Mouse (Mus musculus): ENCODE data around the gene Ephb4. TPM values are rescaled to one million over a fixed set of nuclear protein-coding genes. Genes with fewer than 3 reads are reported as not detected.

Ephb4 gene
- polyA plus RNA-seq, 1 experiment, result not detected

DNA sequence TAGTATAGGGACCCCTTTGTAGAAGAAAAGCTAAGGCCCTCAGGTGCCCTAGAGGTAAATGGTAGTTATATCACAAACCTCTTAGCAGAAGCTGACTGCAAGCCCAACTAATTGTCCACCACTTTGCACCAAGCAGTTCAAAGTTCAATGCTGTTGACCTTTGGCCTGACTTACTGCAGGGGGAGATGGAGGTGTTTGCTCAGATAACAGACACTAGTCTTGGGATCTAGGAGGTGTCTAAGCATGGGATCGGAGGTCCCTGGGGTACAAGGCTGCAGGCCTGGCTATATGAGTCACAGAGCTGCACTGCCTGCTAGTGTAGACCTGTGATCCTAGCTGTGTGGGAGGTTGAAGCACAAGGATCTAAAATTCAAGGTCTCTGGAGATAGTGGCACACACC lies 31.3 kb upstream of the Ephb4 start:
- TF ChIP-seq GATA1 (IDR thresholded peaks at IDR 0.05; ENCODE audit: low read length), result no peak

DNA sequence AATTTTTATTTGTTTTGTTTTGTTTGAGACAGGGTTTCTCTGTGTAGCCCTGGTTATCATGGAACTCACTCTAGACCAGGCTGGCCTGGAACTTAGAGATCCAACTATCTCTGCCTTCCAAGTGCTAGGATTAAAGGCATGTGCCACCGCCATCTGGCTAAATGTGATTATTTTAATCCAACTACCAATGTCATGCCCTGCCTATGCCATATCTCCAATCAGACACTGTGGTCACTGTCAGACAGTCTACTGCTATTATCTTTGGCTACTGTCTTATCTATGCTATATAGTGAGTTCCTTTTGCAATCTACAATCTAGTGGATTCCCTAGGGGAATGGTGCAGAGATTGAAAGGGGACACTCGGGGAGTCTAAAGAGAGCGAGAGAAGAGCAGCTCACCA lies 28.9 kb upstream of the Ephb4 start:
- TF ChIP-seq GATA1 (IDR thresholded peaks at IDR 0.05; ENCODE audit: low read length), result peak; percentile 88

DNA sequence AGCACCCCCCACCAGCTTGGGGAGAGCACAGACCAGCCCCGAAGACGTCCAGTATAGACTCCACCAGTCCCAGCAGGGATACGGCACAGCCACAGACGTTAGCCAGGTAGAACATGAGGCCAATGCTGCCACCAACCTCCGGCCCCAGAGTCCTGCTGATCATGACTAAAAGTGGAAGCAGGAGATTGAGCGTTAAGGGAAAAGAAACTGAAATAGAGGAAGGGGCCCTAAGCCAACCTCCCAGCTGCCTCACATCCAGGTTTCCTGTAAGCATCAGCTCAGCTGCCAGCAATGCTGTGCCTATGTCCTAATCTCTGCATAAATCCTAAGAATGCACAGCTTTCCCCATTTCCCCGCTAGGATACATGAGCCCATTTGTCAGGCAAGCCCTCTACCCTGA lies 19.0 kb upstream of the Ephb4 start:
- no peak for TF ChIP-seq GATA1 (IDR thresholded peaks at IDR 0.05; ENCODE audit: low read length)

DNA sequence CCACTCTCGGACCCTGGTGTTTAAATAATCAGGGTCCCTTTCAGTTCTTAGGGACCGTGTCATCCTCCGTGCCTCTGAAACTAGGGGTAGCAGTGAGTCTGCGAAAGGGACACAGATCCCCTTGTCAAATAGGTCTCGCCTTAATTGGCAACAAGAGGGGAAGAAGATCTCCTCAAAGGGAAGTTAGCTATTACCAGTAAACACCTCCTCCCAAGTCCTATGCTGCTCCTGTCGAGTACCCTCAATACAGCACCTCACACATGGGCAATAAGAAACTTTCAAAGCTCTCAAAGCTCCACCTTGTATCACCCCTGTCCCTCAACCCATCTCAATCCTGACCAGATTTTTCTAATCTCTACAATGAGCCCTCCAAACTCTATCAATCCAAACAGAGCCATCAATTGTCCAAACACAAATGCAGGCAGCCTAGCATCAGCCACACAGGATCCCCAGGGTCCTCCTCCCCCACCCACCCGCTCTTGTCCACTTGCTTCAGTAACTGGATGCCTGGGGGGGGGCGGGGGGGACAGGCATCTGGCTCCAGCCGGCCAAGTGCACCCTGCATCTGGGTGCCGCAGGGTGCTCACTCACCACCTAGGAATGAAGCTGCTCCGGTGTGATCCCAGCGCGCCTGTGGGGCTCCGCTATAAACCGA lies 16.9 kb upstream of the Ephb4 start:
- no peak for TF ChIP-seq GATA1 (IDR thresholded peaks at IDR 0.05; ENCODE audit: low read length)

DNA sequence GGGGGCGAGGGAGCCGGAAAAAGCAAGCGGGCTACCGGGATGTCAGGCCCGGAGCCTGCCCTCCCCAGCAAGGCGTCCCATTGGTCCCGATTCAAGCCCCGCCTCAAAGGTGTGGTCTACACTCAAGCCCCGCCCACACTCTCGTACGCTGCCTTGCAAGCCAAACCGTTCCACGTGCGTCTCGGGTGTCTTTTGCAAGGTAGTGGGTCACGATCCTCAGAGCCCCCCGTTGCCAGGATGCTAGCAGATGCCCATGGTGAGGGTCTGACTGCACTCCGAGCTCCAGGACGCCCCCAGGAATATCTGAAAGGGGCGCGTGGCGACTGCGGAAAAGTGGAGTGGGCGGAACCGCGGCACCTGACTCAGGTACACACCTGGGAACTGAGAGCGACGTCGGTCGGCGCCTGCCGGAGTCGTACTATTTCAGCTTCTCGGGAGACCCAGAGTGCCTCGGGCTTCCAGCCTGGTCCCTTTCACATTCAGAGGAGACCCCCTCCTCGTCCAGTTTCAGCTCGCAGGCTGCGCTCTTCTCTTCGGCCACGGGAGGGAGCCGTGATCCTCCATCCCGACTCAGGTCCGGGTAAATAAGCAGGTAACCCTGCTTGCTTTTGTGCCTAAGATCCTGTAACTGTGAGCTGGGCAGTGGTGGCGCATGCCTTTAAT lies 16.3 kb upstream of the Ephb4 start, which contains the start of gene Slc12a9:
TSS of gene Slc12a9 (minus strand) at position 86 of the 663 bp plus-strand sequence.
- no peak for TF ChIP-seq GATA1 (IDR thresholded peaks at IDR 0.05; ENCODE audit: low read length)

DNA sequence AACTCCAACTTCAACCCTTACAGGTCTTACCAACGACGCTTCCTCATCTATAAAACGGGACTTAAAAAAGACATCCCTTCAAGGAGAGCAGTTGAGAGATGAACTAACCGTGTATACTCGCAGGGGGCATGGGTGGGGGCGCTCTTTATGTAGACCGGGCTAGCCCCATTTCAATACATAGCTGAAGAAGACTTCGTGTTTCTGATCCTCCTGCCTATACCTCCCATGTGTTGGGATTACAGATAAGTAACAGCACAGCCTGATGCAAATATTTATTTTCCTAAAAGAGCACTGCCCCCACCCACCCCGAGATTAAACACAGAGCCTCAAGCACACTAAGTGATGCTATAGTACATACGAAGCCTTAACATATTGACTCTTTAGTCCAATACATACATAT lies 15.6 kb upstream of the Ephb4 start:
- no peak for TF ChIP-seq GATA1 (IDR thresholded peaks at IDR 0.05; ENCODE audit: low read length)

DNA sequence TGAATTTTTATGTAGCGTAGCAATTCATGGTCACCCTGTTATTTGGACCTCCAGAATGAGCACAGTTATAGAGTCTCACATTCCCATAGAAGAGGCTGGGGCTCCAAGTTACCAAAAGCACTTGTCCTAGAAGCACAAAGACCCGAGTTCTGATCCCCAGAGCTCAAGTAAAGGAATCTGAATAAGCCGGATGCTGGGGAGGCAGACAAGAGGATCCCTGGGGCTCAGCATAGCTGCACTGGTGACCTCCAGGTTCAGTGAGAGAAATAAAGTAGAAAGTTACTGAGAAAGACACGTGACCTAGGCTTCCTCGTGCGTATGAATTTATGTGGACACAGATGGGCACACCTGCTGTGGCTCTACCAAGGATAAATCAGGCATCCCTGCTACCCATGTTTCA lies 14.8 kb upstream of the Ephb4 start:
- no peak for TF ChIP-seq GATA1 (IDR thresholded peaks at IDR 0.05; ENCODE audit: low read length)

DNA sequence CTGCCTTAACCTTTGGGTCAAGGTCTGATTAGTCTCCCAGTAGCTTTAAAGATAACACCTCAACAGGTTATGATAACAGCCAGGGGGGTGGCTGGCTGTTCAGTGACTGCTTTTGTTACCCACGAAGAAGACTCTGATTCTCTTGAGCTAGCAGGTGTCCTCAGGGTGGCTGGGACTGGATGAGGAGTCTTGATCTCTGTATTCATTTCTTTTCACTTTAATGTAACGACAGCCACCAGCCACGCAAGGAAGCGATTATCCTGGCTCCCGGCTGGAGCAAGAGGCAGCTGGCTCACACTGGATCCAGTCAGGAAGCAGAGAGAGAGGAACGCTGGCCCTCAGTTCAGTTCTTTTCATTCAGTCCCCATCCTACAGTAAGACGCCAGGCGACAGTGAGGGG lies 12.7 kb upstream of the Ephb4 start:
- TF ChIP-seq GATA1 (IDR thresholded peaks at IDR 0.05; ENCODE audit: low read length), result no peak

DNA sequence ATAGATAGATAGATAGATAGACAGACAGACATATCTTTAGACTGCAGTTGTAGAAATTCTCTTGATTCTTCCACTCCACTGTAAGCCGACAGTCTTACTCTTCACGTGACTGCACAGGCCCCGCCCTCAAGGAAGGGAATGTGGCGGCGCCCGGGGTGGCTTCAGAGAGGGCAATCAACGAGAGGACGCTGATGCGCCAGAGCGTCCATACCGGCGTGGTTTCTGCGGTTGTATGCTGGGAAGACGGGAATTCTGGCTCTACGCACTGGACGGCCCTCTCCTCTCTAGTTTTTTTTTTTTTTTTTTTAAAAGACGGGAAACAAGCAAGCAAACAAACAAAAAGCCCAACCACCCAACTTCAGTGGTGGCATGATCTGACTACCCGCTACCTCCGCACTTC lies 11.7 kb upstream of the Ephb4 start:
- TF ChIP-seq GATA1 (IDR thresholded peaks at IDR 0.05; ENCODE audit: low read length), result no peak

DNA sequence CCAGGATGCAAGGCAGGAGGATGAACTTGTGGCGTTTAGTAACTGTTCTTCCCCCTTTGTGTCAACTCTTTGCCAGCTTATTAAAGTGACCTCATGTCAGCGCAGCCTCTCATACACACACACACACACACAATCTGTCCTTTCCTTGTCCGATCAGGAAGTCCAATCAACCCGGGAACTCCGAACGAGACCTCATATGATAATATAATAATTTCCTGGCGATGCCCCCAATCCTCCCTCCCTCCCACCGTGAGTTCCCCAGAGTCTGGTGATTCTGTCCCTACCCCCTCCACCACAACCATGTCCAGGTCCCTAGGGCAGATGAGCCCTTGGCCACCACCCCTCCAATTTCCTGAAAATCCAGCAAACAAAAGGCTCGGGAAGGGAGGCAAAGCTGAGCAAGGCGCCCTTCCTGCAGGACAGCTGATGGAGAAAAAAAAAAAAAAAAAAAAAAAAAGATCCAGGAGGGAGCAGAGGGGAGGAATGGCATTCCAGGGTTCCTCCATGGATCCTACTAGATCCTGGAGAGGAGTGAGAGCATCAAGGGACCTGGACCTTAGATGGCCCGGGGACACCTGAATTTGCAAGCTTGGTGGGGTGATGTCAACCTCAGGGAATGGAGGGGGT lies 11.1 kb upstream of the Ephb4 start:
- TF ChIP-seq GATA1 (IDR thresholded peaks at IDR 0.05; ENCODE audit: low read length), result no peak

DNA sequence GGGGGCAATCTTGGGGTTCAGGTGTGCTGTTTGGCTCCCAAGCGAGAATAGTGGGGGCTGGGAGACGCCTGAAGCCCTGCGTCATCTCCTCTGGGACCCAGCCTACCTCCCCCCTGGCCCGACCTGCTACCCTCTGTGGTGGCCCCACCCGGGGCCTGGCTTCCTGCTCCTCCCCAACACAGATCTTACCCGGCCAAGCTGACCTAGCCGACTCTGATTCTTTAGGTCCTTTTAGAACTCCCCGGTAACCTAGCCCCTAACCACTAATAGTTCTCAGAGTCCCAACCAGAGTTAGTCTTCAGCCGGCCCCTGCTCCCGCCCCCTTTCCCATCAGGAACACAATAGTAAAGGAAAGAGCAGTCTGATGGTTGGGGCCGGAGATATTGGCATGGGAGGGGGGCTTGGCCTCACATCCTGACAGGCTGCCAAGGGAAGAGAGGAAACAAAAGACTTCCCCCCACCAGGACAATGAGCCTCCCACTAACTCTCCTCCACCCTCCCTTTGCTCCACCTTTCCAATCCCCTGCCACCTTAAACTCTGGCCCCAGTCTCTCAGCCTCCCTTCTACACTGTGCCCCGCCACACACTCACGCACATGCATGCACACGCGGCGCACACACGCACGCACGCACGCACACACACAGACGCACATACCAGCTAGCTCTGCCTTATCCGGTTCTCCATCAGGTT lies 10.5 kb upstream of the Ephb4 start:
- no peak for TF ChIP-seq GATA1 (IDR thresholded peaks at IDR 0.05; ENCODE audit: low read length)

DNA sequence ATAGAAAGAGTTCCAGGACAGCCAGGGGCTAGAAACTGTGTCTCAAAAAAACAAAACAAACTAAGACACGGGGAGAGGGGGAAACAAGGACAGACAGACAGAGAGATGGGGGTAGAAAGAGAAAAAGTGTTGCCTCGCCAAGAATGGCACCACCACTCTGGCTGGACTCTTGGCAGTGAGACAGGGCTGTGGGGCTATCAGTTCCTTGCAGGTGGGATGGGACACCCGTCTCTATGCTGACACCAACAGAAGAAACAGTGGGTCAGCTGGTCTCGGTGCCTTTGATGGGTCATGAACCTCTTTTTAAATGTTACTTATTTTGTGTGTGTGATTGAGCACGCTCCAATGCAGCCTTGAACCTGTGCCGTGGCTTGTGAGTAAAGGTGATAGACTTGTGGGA lies 9.7 kb upstream of the Ephb4 start:
- TF ChIP-seq GATA1 (IDR thresholded peaks at IDR 0.05; ENCODE audit: low read length), result no peak

DNA sequence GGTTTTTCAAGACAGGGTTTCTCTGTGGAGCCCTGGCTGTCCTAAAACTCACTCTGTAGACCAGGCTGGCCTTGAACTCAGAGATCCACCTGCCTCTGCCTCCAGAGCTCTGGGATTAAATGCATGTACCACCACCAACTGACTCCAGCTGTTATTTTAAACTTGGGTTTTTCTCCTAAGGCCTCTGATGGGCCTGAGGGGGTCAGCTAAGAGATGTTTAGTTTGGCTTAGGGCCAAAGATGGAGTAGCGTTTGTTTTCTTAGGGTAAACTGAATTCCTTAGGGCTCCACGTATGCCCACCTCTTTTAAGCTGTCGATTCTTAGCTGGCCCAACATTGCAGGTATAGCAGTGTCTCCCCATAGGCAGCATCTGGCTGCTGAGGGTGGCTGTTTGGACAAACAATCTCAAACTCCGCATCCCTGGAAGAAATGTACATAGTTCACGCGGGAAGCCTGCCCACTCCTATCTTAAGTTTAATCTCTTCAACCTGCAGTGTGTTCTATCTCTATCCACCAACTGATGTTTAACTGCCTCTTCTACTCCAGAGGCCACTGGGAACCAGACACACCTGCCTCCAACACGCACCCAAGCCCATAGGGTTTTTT lies 7.4 kb upstream of the Ephb4 start:
- no peak for TF ChIP-seq GATA1 (IDR thresholded peaks at IDR 0.05; ENCODE audit: low read length)

DNA sequence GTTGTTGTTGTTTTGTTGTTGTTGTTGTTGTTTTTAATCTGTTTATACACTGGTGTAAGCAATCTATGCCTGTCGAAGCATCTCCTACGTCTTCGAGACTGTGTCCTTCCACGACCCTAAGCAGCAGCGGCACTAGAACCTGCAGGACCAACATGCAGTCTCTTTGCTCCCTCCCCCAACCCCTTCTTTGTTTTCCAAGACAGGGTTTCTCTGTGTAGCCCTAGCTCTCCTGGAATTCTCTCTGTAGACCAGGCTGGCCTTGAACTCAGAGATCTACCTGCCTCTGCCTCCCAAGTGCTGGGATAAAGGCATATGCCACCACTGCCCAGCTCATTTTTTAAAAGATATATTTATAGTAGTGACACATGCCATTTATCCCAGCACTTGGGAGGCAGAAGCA lies 6.5 kb upstream of the Ephb4 start:
- no peak for TF ChIP-seq GATA1 (IDR thresholded peaks at IDR 0.05; ENCODE audit: low read length)

DNA sequence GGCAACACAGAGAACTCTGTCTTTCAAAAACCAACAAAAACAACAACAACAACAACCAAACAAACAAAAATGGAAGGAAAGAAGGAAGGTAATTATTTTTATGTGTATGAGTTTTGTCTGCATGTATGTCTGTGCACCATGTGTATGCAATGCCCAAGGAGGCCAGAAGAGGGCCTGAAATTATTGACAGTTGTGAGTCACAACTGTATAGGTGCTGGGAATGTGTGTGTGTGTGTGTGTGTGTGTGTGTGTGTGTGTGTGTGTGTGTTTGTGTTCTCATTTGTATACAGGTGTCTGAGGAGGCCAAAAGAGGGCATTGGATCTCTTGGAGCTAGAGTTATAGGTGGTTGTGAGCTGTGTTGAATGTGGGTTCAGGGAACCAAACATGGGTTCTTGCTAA lies 6.0 kb upstream of the Ephb4 start:
- TF ChIP-seq GATA1 (IDR thresholded peaks at IDR 0.05; ENCODE audit: low read length), result no peak

DNA sequence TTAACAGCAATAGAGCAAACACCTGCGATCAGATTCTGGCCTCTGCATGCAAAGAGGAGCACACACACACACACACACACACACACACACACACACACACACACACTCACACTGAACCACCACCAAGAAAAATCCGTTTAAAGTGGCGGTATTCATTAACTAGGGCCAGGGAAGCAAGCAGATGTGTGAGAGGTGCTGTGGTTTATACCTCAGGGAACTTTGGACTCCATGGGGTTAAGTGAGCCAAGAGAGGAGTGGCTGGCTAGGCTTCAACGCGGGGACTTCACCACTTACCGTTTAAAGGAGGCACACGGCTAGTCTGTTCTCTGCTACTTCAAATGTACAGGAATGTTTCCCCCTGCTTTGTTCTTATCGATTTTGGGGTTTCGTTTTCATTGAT lies 4.1 kb upstream of the Ephb4 start:
- no peak for TF ChIP-seq GATA1 (IDR thresholded peaks at IDR 0.05; ENCODE audit: low read length)
